Mouse (Mus musculus) B cell, adult (primary cell): Measurements from ENCODE around the gene Olfr1258. TPM values are rescaled to one million over a fixed set of nuclear protein-coding genes. Genes with fewer than 3 reads are reported as not detected.

Experiments used
- total RNA-seq: library from RNA; stranded (reverse); gene quantifications from 4 replicates; pipeline ENCODE4 v1.2.4, GENCODE M21; 2023; ENCODE audit not compliant: inconsistent age

Gene Olfr1258
- total RNA-seq = not detected in 4 replicates

DNA sequence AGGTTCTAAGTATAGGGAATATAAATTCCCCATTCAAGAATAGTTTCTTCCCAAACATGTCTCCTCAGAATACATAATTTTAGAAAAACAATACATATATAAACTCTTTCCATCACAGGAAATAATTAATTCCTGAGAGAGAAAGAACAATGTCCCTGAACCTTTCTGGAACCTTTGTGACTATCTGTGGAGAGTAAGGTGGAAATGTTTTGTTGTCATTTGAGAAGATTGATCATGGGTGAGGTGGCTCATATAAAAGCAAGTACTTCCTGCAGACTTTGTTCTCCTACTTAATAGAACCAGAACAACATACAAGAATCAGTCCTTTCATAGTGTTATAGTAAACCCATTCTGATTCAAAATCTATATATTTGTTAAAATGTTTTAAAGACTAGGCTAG, at the start of gene Olfr1258:
Gene Olfr1258 (plus strand): TSS at position 301 of the 400 bp plus-strand sequence.

DNA sequence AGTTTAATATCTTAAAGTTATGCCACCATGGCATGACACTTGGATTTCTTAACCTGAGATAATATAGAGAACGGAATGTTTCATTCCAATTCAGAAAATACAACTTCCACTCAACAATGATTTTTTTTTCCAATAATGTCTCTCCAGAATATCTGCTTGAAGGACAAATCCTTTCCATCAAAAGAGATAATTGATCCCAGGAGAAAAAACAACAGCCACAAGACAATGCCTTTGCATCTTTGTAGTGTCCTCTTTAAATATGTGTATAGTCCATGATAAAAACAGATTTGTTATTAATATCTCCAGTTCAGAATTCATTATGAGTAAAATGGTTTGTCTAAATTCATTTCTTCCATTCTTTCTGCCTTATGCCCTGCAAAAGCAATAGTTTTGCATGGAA, 49.0 kb upstream of the Olfr1258 start, which contains the start of gene Olfr1257:
Gene Olfr1257 (plus strand): TSS at position 301 of the 400 bp plus-strand sequence.

GRCm38 (mm10) chr2:89948564-89948963, 21.5 kb downstream of the Olfr1258 start, which contains the start of gene Olfr1259:
Gene Olfr1259, minus strand, starts transcription at chr2:89948664.

GRCm38 (mm10) chr2:89974184-89974583, 47.1 kb downstream of the Olfr1258 start, which contains the start of gene Olfr1260:
Gene Olfr1260, plus strand, starts transcription at chr2:89974340.

Other genes with a start within 250 kb of the Olfr1258 start
- not detected in 4 replicates for gene Olfr1252, start 202.3 kb upstream of the Olfr1258 start, total RNA-seq
- not detected in 4 replicates for gene Olfr1253, start 170.2 kb upstream of the Olfr1258 start, total RNA-seq
- not detected in 4 replicates for gene Olfr1254, start 133.7 kb upstream of the Olfr1258 start, total RNA-seq
- gene Olfr1255, start 115.3 kb upstream of the Olfr1258 start, total RNA-seq = not detected in 4 replicates
- not detected in 4 replicates for gene Olfr1256, start 85.8 kb upstream of the Olfr1258 start, total RNA-seq
- gene Olfr48, start 79.1 kb upstream of the Olfr1258 start, total RNA-seq = not detected in 4 replicates
- gene Olfr1257, start 48.9 kb upstream of the Olfr1258 start, total RNA-seq = not detected in 4 replicates
- not detected in 4 replicates for gene Olfr1259, start 21.4 kb downstream of the Olfr1258 start, total RNA-seq
- gene Olfr1260, start 47.0 kb downstream of the Olfr1258 start, total RNA-seq = not detected in 4 replicates
- not detected in 4 replicates for gene Olfr1261, start 63.9 kb downstream of the Olfr1258 start, total RNA-seq
- not detected in 4 replicates for gene Olfr1262, start 72.8 kb downstream of the Olfr1258 start, total RNA-seq
- not detected in 4 replicates for gene Olfr1263, start 84.8 kb downstream of the Olfr1258 start, total RNA-seq
- not detected in 4 replicates for gene Olfr1264, start 98.3 kb downstream of the Olfr1258 start, total RNA-seq
- gene Olfr1265, start 108.0 kb downstream of the Olfr1258 start, total RNA-seq = not detected in 4 replicates
- gene Olfr140, start 136.3 kb downstream of the Olfr1258 start, total RNA-seq = not detected in 4 replicates
- not detected in 4 replicates for gene Olfr1269, start 194.1 kb downstream of the Olfr1258 start, total RNA-seq
- gene Olfr32, start 215.0 kb downstream of the Olfr1258 start, total RNA-seq = not detected in 4 replicates
- gene Olfr1270, start 225.8 kb downstream of the Olfr1258 start, total RNA-seq = not detected in 4 replicates